Mouse (Mus musculus) lung, postnatal 0 days (tissue): ENCODE data around the gene Gm20219.

Source experiments
- CTCF ChIP-seq: IDR thresholded peaks from 2 replicates; pipeline ENCODE4 v1.5.1; 2016; ENCODE audit warnings: antibody characterized with exemption, mild to moderate bottlenecking
- EP300 ChIP-seq: IDR thresholded peaks from 2 replicates; pipeline ENCODE4 v1.6.1; 2016; ENCODE audit warnings: antibody characterized with exemption, mild to moderate bottlenecking, control low read depth

GRCm38 (mm10) chr17:56509021-56509640, 45.1 kb downstream of the Gm20219 start:
- no peak for TF ChIP-seq CTCF
- no peak for TF ChIP-seq EP300
